In the genomic region with DNA sequence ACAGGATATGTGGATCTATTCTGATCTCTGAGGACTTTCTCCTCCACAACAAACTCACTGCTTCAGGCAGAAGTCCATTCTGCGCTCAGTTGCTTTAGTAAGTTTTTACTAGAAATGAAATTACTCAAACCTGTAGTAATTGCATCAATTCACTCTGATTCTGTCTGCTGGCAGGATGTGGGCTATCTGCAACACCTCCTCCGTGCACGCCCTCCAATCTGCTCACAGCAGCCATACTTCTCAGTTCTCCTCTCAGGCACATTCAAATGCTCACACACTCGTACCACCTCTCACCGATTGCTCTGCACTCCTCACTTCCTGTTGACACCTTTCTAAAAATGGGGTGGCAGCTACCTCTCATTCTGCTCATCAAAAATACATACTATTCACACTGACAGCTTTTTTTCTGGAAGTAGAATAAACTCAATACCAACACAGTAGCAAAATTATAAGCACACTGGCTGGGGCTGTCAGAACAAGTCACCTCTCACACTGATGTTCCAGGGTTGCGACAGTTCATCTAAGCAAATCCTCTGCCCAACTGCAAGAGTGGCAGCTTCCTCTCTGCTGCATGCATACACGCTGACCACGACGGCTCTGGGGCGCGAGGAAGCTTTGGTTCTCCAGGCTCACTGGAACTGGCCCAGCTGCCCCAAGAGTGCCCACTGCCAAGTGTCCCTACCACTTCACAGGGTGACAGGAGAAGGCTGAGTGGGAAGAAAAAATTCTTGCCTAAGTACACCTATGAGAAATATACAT, we compare ENCODE assay signal across 8 mouse cellular contexts. TPM values are rescaled to one million over a fixed set of nuclear protein-coding genes. Genes with fewer than 3 reads are reported as not detected.
A peak's percentile ranks its signal among the peaks of the same experiment; 100 is the strongest.
DNase-seq lines count a peak whose midpoint lies in the region; ATAC-seq lines count a peak whose summit lies in the region.

No protein-coding gene starts in this region.

- peak; percentile 40 to 51 for DNase-seq in cerebellum, adult 18-20 months
- no peak for DNase-seq in cerebellum, adult 8-10 months
- DNase-seq in retina, postnatal 1 day = peak; percentile 29
- no peak for DNase-seq in retina, embryonic 14.5 days (ENCODE audit: low spot score)
- peak; percentile 63 for DNase-seq in thymus, postnatal 25 days
- DNase-seq in adrenal gland, adult 8-10 months = no peak
- DNase-seq in adrenal gland, adult 2 months = no peak

- peak; percentile 79 for ATAC-seq in monocyte, adult 5-6 weeks (replicated peaks; ENCODE audit: insufficient number of reproducible peaks, low FRiP score, low TSS enrichment, poor library complexity, severe bottlenecking)

RNA-seq across cellular contexts. Expression of gene Bptf, which starts 29.3 kb away (rescaled TPM):
- total RNA-seq in monocyte, adult 5-6 weeks (2017) = 55.9 to 115 TPM (median 57.5 TPM) in 3 replicates
- total RNA-seq in adrenal gland, adult 8-10 months (2022) = 10 to 100 TPM; 40.0 to 68.4 (median 51.1) TPM
- total RNA-seq in adrenal gland, adult 2 months (2021) = 10 to 100 TPM; 33.6 to 43.6 TPM
- 22.1 and 22.4 TPM in 2 replicates for polyA plus RNA-seq in adrenal gland, adult 2 months (2012; rRNA removed)

Comparison
In these comparisons a context has a peak if more than half of its experiments do, and no peak if none do; other contexts are left out.
1. DNase-seq: peak in cerebellum, adult 18-20 months (2 of 2), retina, postnatal 1 day (single experiment) and thymus, postnatal 25 days (single experiment); none in cerebellum, adult 8-10 months (single experiment), retina, embryonic 14.5 days (single experiment), adrenal gland, adult 8-10 months (single experiment) and adrenal gland, adult 2 months (single experiment).